Mouse (Mus musculus) gastrocnemius, postnatal 36 days (tissue): Measurements from ENCODE around the gene Nptxr. TPM values are rescaled to one million over a fixed set of nuclear protein-coding genes. Genes with fewer than 3 reads are reported as not detected.

Source experiments
- total RNA-seq, 2 experiments: library from RNA; stranded (reverse); gene quantifications; 2 replicates each; pipeline ENCODE4 v1.2.3; 2021

The Nptxr gene
- total RNA-seq, 2 experiments from 2014 or later, result 0.66 to 0.72 TPM

Other genes starting within 250 kb of the Nptxr start
- not detected for gene Dmc1, start 199.7 kb downstream of the Nptxr start, total RNA-seq
- under 1 TPM; 0.81 to 0.87 TPM for gene Fam227a, start 145.8 kb downstream of the Nptxr start, total RNA-seq
- 10 to 100 TPM; 12.1 to 14.5 TPM for gene Cby1, start 145.6 kb downstream of the Nptxr start, total RNA-seq
- 10 to 100 TPM; 56.5 to 60.2 TPM for gene Tomm22, start 133.9 kb downstream of the Nptxr start, total RNA-seq
- 10 to 100 TPM; 12.1 to 13.3 TPM for gene Josd1, start 116.8 kb downstream of the Nptxr start, total RNA-seq
- 10 to 100 TPM; 22.5 to 24.2 TPM for gene Gtpbp1, start 113.9 kb downstream of the Nptxr start, total RNA-seq
- 10 to 100 TPM; 76.2 to 86.8 TPM for gene Sun2, start 62.2 kb downstream of the Nptxr start, total RNA-seq
- gene Dnal4, start 26.9 kb downstream of the Nptxr start, total RNA-seq, result 1 to 10 TPM; 4.9 to 6.0 TPM
- gene Npcd, start 29.5 kb upstream of the Nptxr start, total RNA-seq, result under 1 TPM in 1 of 2 experiments, not detected in 1; 0.26 TPM
- 10 to 100 TPM; 10.4 to 12.7 TPM for gene Cbx6, start 29.9 kb upstream of the Nptxr start, total RNA-seq
- gene Apobec3, start 86.9 kb upstream of the Nptxr start, total RNA-seq, result 1 to 10 TPM; 2.7 to 4.7 TPM
- gene Cbx7, start 166.4 kb upstream of the Nptxr start, total RNA-seq, result 10 to 100 TPM; 10.8 to 16.8 TPM
- gene Pdgfb, start 210.2 kb upstream of the Nptxr start, total RNA-seq, result 10 to 100 TPM; 16.5 to 17.9 TPM